Mouse (Mus musculus) limb, embryonic 11.5 days (tissue): ENCODE data around the gene Rab24. TPM values are rescaled to one million over a fixed set of nuclear protein-coding genes. Genes with fewer than 3 reads are reported as not detected.

Experiments used
- ATAC-seq: fragments of 200-750 bp; cut with Nextera tagmentation; 2 replicates; pipeline ENCODE4 v1.8.0; 2017; ENCODE audit warnings: low read depth; ENCODE audit not compliant: insufficient number of reproducible peaks, low FRiP score, low TSS enrichment
- DNase-seq: peaks from one replicate; pipeline ENCODE4 v3.0.0-alpha.2; 2015; ENCODE audit warnings: low spot score
- H3K27ac ChIP-seq: fragments of 300-500 bp; sonication (generic); replicated peaks from 2 replicates; pipeline ENCODE4 v1.5.1; 2014; ENCODE audit warnings: low read depth, mild to moderate bottlenecking, low read length
- H3K27me3 ChIP-seq: fragments of 300-500 bp; sonication (generic); 2 replicates; pipeline ENCODE4 v1.6.1; 2014; ENCODE audit warnings: mild to moderate bottlenecking, low read length, mixed read lengths; ENCODE audit not compliant: control insufficient read depth, insufficient read depth
- H3K36me3 ChIP-seq: fragments of 300-500 bp; sonication (generic); 2 replicates; pipeline ENCODE4 v1.6.1; 2014; ENCODE audit warnings: mild to moderate bottlenecking, low read length, moderate library complexity, mixed read lengths; ENCODE audit not compliant: control insufficient read depth, insufficient read depth
- H3K4me1 ChIP-seq: fragments of 300-500 bp; sonication (generic); 2 replicates; pipeline ENCODE4 v1.6.1; 2014; ENCODE audit warnings: low read length, mixed read lengths; ENCODE audit not compliant: control insufficient read depth, insufficient read depth
- H3K4me2 ChIP-seq: fragments of 300-500 bp; sonication (generic); 2 replicates; pipeline ENCODE4 v1.6.1; 2014; ENCODE audit warnings: low read depth, mild to moderate bottlenecking, moderate library complexity; ENCODE audit not compliant: severe bottlenecking
- H3K4me3 ChIP-seq: fragments of 300-500 bp; sonication (generic); 2 replicates; pipeline ENCODE4 v1.5.1; 2014; ENCODE audit warnings: low read depth, low read length
- H3K9ac ChIP-seq: fragments of 300-500 bp; sonication (generic); 2 replicates; pipeline ENCODE4 v1.6.1; 2014; ENCODE audit warnings: mild to moderate bottlenecking, low read length
- H3K9me3 ChIP-seq: fragments of 300-500 bp; sonication (generic); 2 replicates; pipeline ENCODE4 v1.6.1; 2016; ENCODE audit warnings: low read length; ENCODE audit not compliant: control insufficient read depth
- WGBS: fragments of 180-500 bp; shearing (Covaris S2); extraction: QIAGEN DNeasy Blood & Tissue Kit; methylation state at CpG from one replicate; pipeline ENCODE4 v1.1.7; 2014; 5-methylcytosine and 5-hydroxymethylcytosine counted together
- polyA plus RNA-seq: library from polyadenylated mRNA; unstranded; fragments of >200 nt; fragmentation: Nextera tagmentation; extraction: Ambion mirVana; gene quantifications from 2 replicates; pipeline ENCODE4 v1.2.1, GENCODE M21; 2014

Rab24 gene
- polyA plus RNA-seq, 1 experiment from 2014 or later = 90.6 TPM

- DNase-seq = no peak
- no peaks in the 10 kb centered on the region for H3K27me3 ChIP-seq
- H3K4me1 ChIP-seq = peaks cover 22% of the 10 kb centered on the region
- no peak overlapping the region for H3K4me2 ChIP-seq
- no peak overlapping the region for H3K9ac ChIP-seq
- H3K36me3 ChIP-seq = peaks cover 15% of the 10 kb centered on the region
- H3K27ac ChIP-seq = no peak overlapping the region
- no peaks in the 10 kb centered on the region for H3K9me3 ChIP-seq
- WGBS = 89% methylated on average over 11 of the region's 11 CpGs
- ATAC-seq = no peak
- no peak overlapping the region for H3K4me3 ChIP-seq
Measured at GRCm38 (mm10) chr13:55325596-55325995, 3.9 kb upstream of the Rab24 start.

- no peaks in the 10 kb centered on the region for H3K27me3 ChIP-seq
- WGBS = 1% methylated on average over 31 of the region's 31 CpGs
- peak; percentile 51 for DNase-seq
- H3K4me1 ChIP-seq = peaks cover 13% of the 10 kb centered on the region; the same call in 1 of the 2 replicates
- H3K9me3 ChIP-seq = no peaks in the 10 kb centered on the region
- H3K4me3 ChIP-seq = peak overlapping the region; percentile 96
- no peak overlapping the region for H3K27ac ChIP-seq
- no peak for ATAC-seq
- H3K36me3 ChIP-seq = peaks cover 15% of the 10 kb centered on the region
- peak overlapping the region; percentile 91 for H3K9ac ChIP-seq
- peak overlapping the region; percentile 95 for H3K4me2 ChIP-seq
Measured at GRCm38 (mm10) chr13:55322130-55322825, 532 bp upstream of the Rab24 start.

- H3K4me2 ChIP-seq = peak within 1 kb of the TSS; percentile 95
- WGBS = 86% methylated on average over 4 of the region's 4 CpGs
- no peak for DNase-seq
Measured at GRCm38 (mm10) chr13:55319931-55320533, 1.7 kb downstream of the Rab24 start, which contains the start of gene Prelid1. TSS of gene Prelid1 (plus strand) at chr13:55320500.

GRCm38 (mm10) chr13:55318351-55318750 is 3.4 kb downstream of the Rab24 start:
- Histone ChIP-seq H3K9ac (peak overlapping the region; percentile 4; the same call in 1 of the 2 replicates), H3K4me2 (no peak overlapping the region), H3K4me3 (no peak overlapping the region), H3K9me3 (no peaks in the 10 kb centered on the region), H3K4me1 (peaks cover 13% of the 10 kb centered on the region; the same call in 1 of the 2 replicates), H3K27ac (no peak overlapping the region), H3K36me3 (peaks cover 16% of the 10 kb centered on the region), H3K27me3 (no peaks in the 10 kb centered on the region)
- ATAC-seq (no peak), DNase-seq (no peak)
- WGBS = 83% methylated on average over 3 of the region's 3 CpGs

More at GRCm38 (mm10) chr13:55319931-55320533, 1.7 kb downstream of the Rab24 start, which contains the start of gene Prelid1:
- Histone ChIP-seq H3K9ac (peak within 1 kb of the TSS; percentile 91), H3K36me3 (peaks cover 7% of the 10 kb centered on the region), H3K4me3 (peak within 1 kb of the TSS; percentile 96), H3K27me3 (no peaks in the 10 kb centered on the region), H3K9me3 (no peaks in the 10 kb centered on the region), H3K27ac (no peak within 1 kb of the TSS; the same call in 1 of the 2 replicates), H3K4me1 (peaks cover 13% of the 10 kb centered on the region; the same call in 1 of the 2 replicates)
- no peak for ATAC-seq

GRCm38 (mm10) chr13:55314891-55315412 is 6.8 kb downstream of the Rab24 start:
- H3K4me3 ChIP-seq = no peak overlapping the region
- no peaks in the 10 kb centered on the region for H3K4me1 ChIP-seq
- no peak for ATAC-seq
- H3K4me2 ChIP-seq = no peak overlapping the region
- H3K36me3 ChIP-seq = peaks cover 30% of the 10 kb centered on the region
- H3K27ac ChIP-seq = no peak overlapping the region
- no peak overlapping the region for H3K9ac ChIP-seq
- DNase-seq = no peak
- no peaks in the 10 kb centered on the region for H3K27me3 ChIP-seq
- no peaks in the 10 kb centered on the region for H3K9me3 ChIP-seq
- WGBS = 80% methylated on average over 2 of the region's 2 CpGs

GRCm38 (mm10) chr13:55313051-55313450 is 8.7 kb downstream of the Rab24 start:
- WGBS = 90% methylated on average over 9 of the region's 9 CpGs
- Histone ChIP-seq H3K27me3 (no peaks in the 10 kb centered on the region), H3K4me3 (no peak overlapping the region), H3K4me1 (no peaks in the 10 kb centered on the region), H3K9ac (no peak overlapping the region), H3K36me3 (peaks cover 30% of the 10 kb centered on the region), H3K4me2 (no peak overlapping the region), H3K9me3 (no peaks in the 10 kb centered on the region), H3K27ac (no peak overlapping the region)
- DNase-seq (no peak), ATAC-seq (no peak)

- Histone ChIP-seq H3K27ac (no peak overlapping the region), H3K4me3 (no peak overlapping the region), H3K4me2 (no peak overlapping the region), H3K9me3 (no peaks in the 10 kb centered on the region), H3K36me3 (peaks cover 32% of the 10 kb centered on the region), H3K4me1 (no peaks in the 10 kb centered on the region), H3K9ac (no peak overlapping the region), H3K27me3 (no peaks in the 10 kb centered on the region)
- ATAC-seq (no peak), DNase-seq (no peak)
- WGBS = 91% methylated on average over 8 of the region's 8 CpGs
Measured at GRCm38 (mm10) chr13:55312028-55312630, 9.6 kb downstream of the Rab24 start.

GRCm38 (mm10) chr13:55300913-55301312 is 20.8 kb downstream of the Rab24 start:
- 91% methylated on average over 5 of the region's 5 CpGs for WGBS
- no peaks in the 10 kb centered on the region for H3K4me1 ChIP-seq
- H3K27me3 ChIP-seq = no peaks in the 10 kb centered on the region
- DNase-seq (no peak), ATAC-seq (no peak)
- H3K27ac ChIP-seq = no peak overlapping the region
- no peak overlapping the region for H3K4me3 ChIP-seq
- no peaks in the 10 kb centered on the region for H3K9me3 ChIP-seq
- no peak overlapping the region for H3K9ac ChIP-seq
- H3K4me2 ChIP-seq = no peak overlapping the region
- peaks cover 17% of the 10 kb centered on the region for H3K36me3 ChIP-seq
